Mouse (Mus musculus) stomach, postnatal 0 days (tissue): ENCODE measurements around the gene Isoc2a. TPM values are rescaled to one million over a fixed set of nuclear protein-coding genes. Genes with fewer than 3 reads are reported as not detected.

Experiments
- ATAC-seq: fragments of 200-750 bp; cut with Nextera tagmentation; 2 replicates; pipeline ENCODE4 v1.8.0; 2017; ENCODE audit not compliant: low FRiP score, low TSS enrichment
- DNase-seq: peaks from one replicate; pipeline ENCODE4 v3.0.0-alpha.2; 2016; ENCODE audit warnings: low spot score
- H3K27ac ChIP-seq: fragments of 300-500 bp; sonication (generic); replicated peaks from 2 replicates; pipeline ENCODE4 v1.5.1; 2014; ENCODE audit warnings: mild to moderate bottlenecking, control low read depth
- H3K27me3 ChIP-seq: fragments of 300-500 bp; sonication (generic); 2 replicates; pipeline ENCODE4 v1.6.1; 2014; ENCODE audit warnings: low read length; ENCODE audit not compliant: control insufficient read depth, insufficient read depth
- H3K36me3 ChIP-seq: fragments of 300-500 bp; sonication (generic); 2 replicates; pipeline ENCODE4 v1.6.1; 2014; ENCODE audit warnings: low read length, mixed read lengths; ENCODE audit not compliant: control insufficient read depth, insufficient read depth
- H3K4me1 ChIP-seq: fragments of 300-500 bp; sonication (generic); replicated peaks from 2 replicates; pipeline ENCODE4 v1.6.1; 2014; ENCODE audit warnings: antibody characterized with exemption; ENCODE audit not compliant: control insufficient read depth, insufficient read depth
- H3K4me2 ChIP-seq: fragments of 300-500 bp; sonication (generic); replicated peaks from 2 replicates; pipeline ENCODE4 v1.6.1; 2014; ENCODE audit warnings: low read depth, mild to moderate bottlenecking, control low read depth, moderate library complexity
- H3K4me3 ChIP-seq: fragments of 300-500 bp; sonication (generic); 2 replicates; pipeline ENCODE4 v1.5.1; 2014; ENCODE audit warnings: low read depth, low read length, control low read depth
- H3K9ac ChIP-seq: fragments of 300-500 bp; sonication (generic); 2 replicates; pipeline ENCODE4 v1.6.1; 2014; ENCODE audit warnings: mild to moderate bottlenecking, low read length, control low read depth, mixed read lengths
- H3K9me3 ChIP-seq: fragments of 300-500 bp; sonication (generic); 2 replicates; pipeline ENCODE4 v1.6.1; 2016; ENCODE audit warnings: low read length; ENCODE audit not compliant: control insufficient read depth
- CTCF ChIP-seq: IDR thresholded peaks from 2 replicates; pipeline ENCODE4 v1.5.1; 2016; ENCODE audit warnings: antibody characterized with exemption, low read depth, mild to moderate bottlenecking, moderate library complexity
- EP300 ChIP-seq: optimal IDR thresholded peaks from 2 replicates; pipeline ENCODE3; 2016; ENCODE audit warnings: antibody characterized with exemption
- WGBS: fragments of 180-500 bp; shearing (Covaris S2); extraction: QIAGEN DNeasy Blood & Tissue Kit; methylation state at CpG from one replicate; pipeline ENCODE4 v1.1.7; 2014; 5-methylcytosine and 5-hydroxymethylcytosine counted together
- polyA plus RNA-seq: library from polyadenylated mRNA; unstranded; fragments of >200 nt; fragmentation: Nextera tagmentation; extraction: Ambion mirVana; gene quantifications from 2 replicates; pipeline ENCODE4 v1.2.1, GENCODE M21; 2015

Isoc2a gene
- polyA plus RNA-seq, 1 experiment from 2014 or later, result 0.67 TPM

GRCm38 (mm10) chr7:4942673-4943072 lies 65.7 kb downstream of the Isoc2a start:
- Histone ChIP-seq H3K27me3 (no peaks in the 10 kb centered on the region), H3K4me3 (no peak overlapping the region), H3K9me3 (no peaks in the 10 kb centered on the region), H3K36me3 (no peaks in the 10 kb centered on the region), H3K4me2 (no peak overlapping the region), H3K4me1 (no peaks in the 10 kb centered on the region), H3K27ac (no peak overlapping the region), H3K9ac (no peak overlapping the region)
- TF ChIP-seq EP300 (no peak), CTCF (no peak)
- no peak for DNase-seq
- no peak for ATAC-seq
- 49% methylated on average over 5 of the region's 5 CpGs for WGBS

GRCm38 (mm10) chr7:4943223-4943815 lies 66.4 kb downstream of the Isoc2a start:
- ATAC-seq (peak; percentile 90), DNase-seq (peak; percentile 94)
- no peaks in the 10 kb centered on the region for H3K4me1 ChIP-seq

More at GRCm38 (mm10) chr7:4943223-4943815, 66.4 kb downstream of the Isoc2a start:
- no peak overlapping the region for H3K27ac ChIP-seq
- 12% methylated on average over 15 of the region's 15 CpGs for WGBS
- peak overlapping the region; percentile 54 for H3K4me2 ChIP-seq
- H3K4me3 ChIP-seq, result peak overlapping the region; percentile 25; the same call in 1 of the 2 replicates
- no peaks in the 10 kb centered on the region for H3K9me3 ChIP-seq
- H3K27me3 ChIP-seq, result no peaks in the 10 kb centered on the region
- H3K36me3 ChIP-seq, result no peaks in the 10 kb centered on the region
- TF ChIP-seq EP300, result no peak
- peak; percentile 100 for TF ChIP-seq CTCF
- H3K9ac ChIP-seq, result 0 out of 2 replicates have a peak overlapping the region, but pooled peaks have one; percentile 23

Other genes starting within 250 kb of the Isoc2a start
- gene Tmem86b, start 245.7 kb upstream of the Isoc2a start, polyA plus RNA-seq, result 0.22 and 0.23 TPM in 2 replicates
- gene Ppp6r1, start 218.1 kb upstream of the Isoc2a start, polyA plus RNA-seq, result 3.9 and 6.2 TPM in 2 replicates
- gene Hspbp1, start 192.1 kb upstream of the Isoc2a start, polyA plus RNA-seq, result 59.1 and 60.7 TPM in 2 replicates
- 0.36 and 0.42 TPM in 2 replicates for gene Brsk1, start 186.5 kb upstream of the Isoc2a start, polyA plus RNA-seq
- gene Tmem150b, start 151.9 kb upstream of the Isoc2a start, polyA plus RNA-seq, result 2.2 and 2.4 TPM in 2 replicates
- 31.8 and 32.5 TPM in 2 replicates for gene Kmt5c, start 137.0 kb upstream of the Isoc2a start, polyA plus RNA-seq
- 43.1 and 46.5 TPM in 2 replicates for gene Cox6b2, start 124.1 kb upstream of the Isoc2a start, polyA plus RNA-seq
- gene Fam71e2, start 105.9 kb upstream of the Isoc2a start, polyA plus RNA-seq, result not detected in 2 replicates
- 0.42 and 0.65 TPM in 2 replicates for gene Il11, start 94.3 kb upstream of the Isoc2a start, polyA plus RNA-seq
- 0.42 and 0.80 TPM in 2 replicates for gene Tmem190, start 94.2 kb upstream of the Isoc2a start, polyA plus RNA-seq
- gene Tmem238, start 87.5 kb upstream of the Isoc2a start, polyA plus RNA-seq, result 69.0 and 70.7 TPM in 2 replicates
- gene Rpl28, start 84.3 kb upstream of the Isoc2a start, polyA plus RNA-seq, result 322 and 359 TPM in 2 replicates
- gene Ube2s, start 64.6 kb upstream of the Isoc2a start, polyA plus RNA-seq, result 95.5 and 111 TPM in 2 replicates
- gene Shisa7, start 32.5 kb upstream of the Isoc2a start, polyA plus RNA-seq, result 0.15 and 0.16 TPM in 2 replicates
- gene Isoc2b, start 6.9 kb upstream of the Isoc2a start, polyA plus RNA-seq, result 17.5 and 21.7 TPM in 2 replicates
- gene Gm36210, start 29.4 kb downstream of the Isoc2a start, polyA plus RNA-seq, result not detected in 2 replicates
- gene Zfp628, start 38.1 kb downstream of the Isoc2a start, polyA plus RNA-seq, result 1.8 and 1.9 TPM in 2 replicates
- 2.3 and 2.5 TPM in 2 replicates for gene Nat14, start 44.9 kb downstream of the Isoc2a start, polyA plus RNA-seq
- gene Ssc5d, start 48.6 kb downstream of the Isoc2a start, polyA plus RNA-seq, result 1.3 and 1.9 TPM in 2 replicates
- gene Sbk2, start 87.3 kb downstream of the Isoc2a start, polyA plus RNA-seq, result 0.15 TPM in 1 of 2 replicates, not detected in the other
- gene Sbk3, start 94.0 kb downstream of the Isoc2a start, polyA plus RNA-seq, result 0.04 TPM in 1 of 2 replicates, not detected in the other
- 10.9 and 15.0 TPM in 2 replicates for gene Zfp579, start 119.0 kb downstream of the Isoc2a start, polyA plus RNA-seq
- gene Zfp524, start 137.3 kb downstream of the Isoc2a start, polyA plus RNA-seq, result 14.0 and 16.3 TPM in 2 replicates
- gene Fiz1, start 137.5 kb downstream of the Isoc2a start, polyA plus RNA-seq, result 14.9 and 17.8 TPM in 2 replicates
- 3.3 and 3.7 TPM in 2 replicates for gene Gm44973, start 138.3 kb downstream of the Isoc2a start, polyA plus RNA-seq
- 2.2 and 2.3 TPM in 2 replicates for gene Zfp865, start 143.2 kb downstream of the Isoc2a start, polyA plus RNA-seq
- gene Ccdc106, start 143.4 kb downstream of the Isoc2a start, polyA plus RNA-seq, result 13.6 and 14.6 TPM in 2 replicates
- not detected in 2 replicates for gene 4632433K11Rik, start 157.0 kb downstream of the Isoc2a start, polyA plus RNA-seq
- 4.1 and 4.3 TPM in 2 replicates for gene Zfp784, start 161.3 kb downstream of the Isoc2a start, polyA plus RNA-seq
- 21.0 and 21.6 TPM in 2 replicates for gene Zfp580, start 174.4 kb downstream of the Isoc2a start, polyA plus RNA-seq
- 49.2 and 50.1 TPM in 2 replicates for gene U2af2, start 185.0 kb downstream of the Isoc2a start, polyA plus RNA-seq
- 41.0 and 44.5 TPM in 2 replicates for gene Epn1, start 203.1 kb downstream of the Isoc2a start, polyA plus RNA-seq
- not detected in 2 replicates for gene Rfpl4, start 239.8 kb downstream of the Isoc2a start, polyA plus RNA-seq
- gene Rasl2-9, start 248.8 kb downstream of the Isoc2a start, polyA plus RNA-seq, result 0.35 and 0.50 TPM in 2 replicates